Mouse (Mus musculus): ENCODE measurements around the gene Gstt1.

GRCm38 (mm10) chr10:75744017-75744416 is 54.4 kb downstream of the Gstt1 start:
- TF ChIP-seq CTCF (IDR thresholded peaks at IDR 0.05 in 2 of 3, conservative IDR thresholded peaks at IDR 0.05 in 1 of 3; ENCODE audit: control insufficient read depth in 1 of 3, insufficient read depth in 1 of 3, low read depth in 2 of 3, low read length in 3 of 3, poor library complexity in 1 of 3, severe bottlenecking in 1 of 3): peak; percentile 87 to 96 (median 95)
- no peak for TF ChIP-seq RCOR1 (IDR thresholded peaks at IDR 0.05; ENCODE audit: low read depth, low read length)
- no peak for TF ChIP-seq GATA1 (IDR thresholded peaks at IDR 0.05; ENCODE audit: low read depth, low read length)
- no peak for TF ChIP-seq JUND (IDR thresholded peaks at IDR 0.05; ENCODE audit: low read depth, low read length)
- TF ChIP-seq USF1 (IDR thresholded peaks at IDR 0.05; ENCODE audit: low read depth, low read length): no peak
- TF ChIP-seq EP300 (IDR thresholded peaks at IDR 0.05; ENCODE audit: low read depth in 1 of 2, low read length in 2 of 2): no peak
- peak; percentile 41 for TF ChIP-seq SIN3A (IDR thresholded peaks at IDR 0.05; ENCODE audit: low read length)
- TF ChIP-seq MXI1 (IDR thresholded peaks at IDR 0.05; ENCODE audit: low read depth, low read length): no peak
- TF ChIP-seq NELFE (IDR thresholded peaks at IDR 0.05; ENCODE audit: low read depth, low read length): no peak

Measured in MEL (cell line).